Mouse (Mus musculus) left cerebral cortex, adult 18-20 months (tissue): Measurements from ENCODE around the gene Tspan12. TPM values are rescaled to one million over a fixed set of nuclear protein-coding genes. Genes with fewer than 3 reads are reported as not detected.
"Not testable (repeated sequence)": the region's sequence is repeated elsewhere in the genome, so short reads cannot be mapped to it uniquely, and the experiment has no call there.

Experiments
- DNase-seq, 2 experiments: peaks; one replicate each; pipeline ENCODE4 v3.0.0; 2021 to 2022; ENCODE audit warnings: low spot score in 2 of 2, mixed read lengths in 1 of 2
- total RNA-seq, 2 experiments: library from RNA; stranded (reverse); gene quantifications; 2 replicates each; pipeline ENCODE4 v1.2.3; 2021

The Tspan12 gene
- total RNA-seq, 2 experiments from 2014 or later, result 21.1 to 22.0 TPM

- DNase-seq, result no peak
These were observed 22.4 kb downstream of the Tspan12 start for GRCm38 (mm10) chr6:21829930-21830329.

DNA sequence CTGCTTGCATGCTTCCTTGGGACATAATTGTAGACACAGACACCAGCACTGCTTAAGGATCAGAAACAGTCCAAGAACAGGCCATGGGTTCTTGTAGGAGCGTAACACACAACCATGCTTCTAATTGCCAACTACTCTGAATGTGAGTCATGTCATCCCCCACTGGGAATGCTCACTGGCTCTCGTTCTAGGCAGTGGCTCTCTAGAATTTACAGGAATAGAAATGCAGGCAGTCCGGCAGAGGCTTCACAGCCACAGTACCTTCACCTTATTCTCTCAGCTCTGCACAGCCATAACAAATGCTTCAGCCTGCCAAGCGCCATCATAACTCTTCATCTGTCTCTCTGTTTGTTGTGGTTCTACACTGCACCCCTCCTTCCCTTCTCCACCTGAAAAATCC is 23.9 kb downstream of the Tspan12 start:
- DNase-seq, result no peak

- DNase-seq, result no peak
These were observed 24.3 kb downstream of the Tspan12 start for GRCm38 (mm10) chr6:21828001-21828400.

DNA sequence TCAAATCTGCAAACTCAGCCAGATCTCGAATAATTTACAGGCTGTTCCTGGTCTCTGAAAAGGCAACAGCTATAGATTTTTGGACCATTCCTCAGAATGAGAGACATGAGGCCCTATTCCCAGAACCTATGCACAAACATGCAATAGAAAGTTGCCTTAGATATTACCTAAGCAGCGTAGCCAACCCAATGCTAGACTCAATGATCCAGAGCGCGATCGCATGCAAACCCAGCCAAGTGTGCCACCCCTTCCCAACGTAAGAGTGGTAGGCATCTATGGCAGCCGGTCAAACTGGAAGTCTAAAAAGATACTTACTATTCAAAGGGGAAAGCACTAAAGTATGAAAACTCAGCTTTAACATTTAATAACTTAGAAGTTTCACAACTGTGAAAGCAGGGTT is 28.6 kb downstream of the Tspan12 start:
- no peak for DNase-seq

GRCm38 (mm10) chr6:21823281-21823680 is 29.0 kb downstream of the Tspan12 start:
- DNase-seq, result no peak

- DNase-seq, result no peak
These were observed 29.6 kb downstream of the Tspan12 start for GRCm38 (mm10) chr6:21822721-21823134.

- no peak for DNase-seq
These were observed 34.1 kb downstream of the Tspan12 start for GRCm38 (mm10) chr6:21818107-21818807.

DNA sequence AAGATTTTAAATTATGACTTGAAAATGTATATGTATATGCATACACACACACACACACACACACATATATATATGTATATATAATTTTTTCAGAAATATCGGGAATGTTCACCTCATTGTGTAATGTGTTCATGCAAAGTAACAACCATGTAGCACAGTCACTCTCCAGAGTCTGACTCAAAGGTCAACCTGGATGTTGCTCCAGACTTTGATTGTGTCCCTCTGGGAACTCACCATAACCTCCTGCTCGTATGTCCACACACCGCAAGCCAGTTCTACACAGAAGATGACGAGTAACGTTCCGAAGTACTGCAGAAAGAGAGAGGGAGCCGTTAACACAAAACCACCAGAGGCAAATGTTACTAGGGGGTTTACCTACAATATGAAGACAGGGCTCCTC is 46.3 kb downstream of the Tspan12 start:
- no peak for DNase-seq

DNA sequence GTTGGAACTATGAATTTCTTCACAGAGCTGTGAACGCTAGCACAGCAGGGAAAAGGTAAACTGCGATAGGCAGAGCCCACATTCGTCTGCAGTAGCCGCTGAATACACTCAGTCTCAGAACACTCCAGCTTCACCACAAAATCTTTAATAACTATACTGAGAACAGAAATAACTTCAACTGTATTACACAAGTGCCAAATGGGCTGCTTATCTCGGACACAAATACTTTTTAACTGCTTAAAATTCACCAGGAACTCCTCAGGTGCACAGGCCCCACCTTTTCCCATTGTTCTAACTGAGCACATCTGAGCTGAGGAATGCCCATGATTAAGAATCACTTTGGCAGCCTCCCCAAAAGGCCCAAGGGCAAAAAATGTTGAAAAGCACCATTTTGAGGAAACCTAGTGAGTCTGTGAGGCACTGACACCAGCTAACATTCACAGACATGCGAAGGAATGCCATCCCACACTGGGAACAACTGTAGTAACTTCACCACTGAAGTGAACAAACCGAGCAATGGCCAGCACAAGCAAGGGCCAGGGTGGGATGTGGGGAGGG is 47.2 kb downstream of the Tspan12 start:
- DNase-seq, result no peak

GRCm38 (mm10) chr6:21803483-21804340 is 48.6 kb downstream of the Tspan12 start:
- DNase-seq, result no peak

GRCm38 (mm10) chr6:21798581-21798980 is 53.7 kb downstream of the Tspan12 start:
- DNase-seq, result no peak

GRCm38 (mm10) chr6:21797087-21797486 is 55.2 kb downstream of the Tspan12 start:
- no peak for DNase-seq

DNA sequence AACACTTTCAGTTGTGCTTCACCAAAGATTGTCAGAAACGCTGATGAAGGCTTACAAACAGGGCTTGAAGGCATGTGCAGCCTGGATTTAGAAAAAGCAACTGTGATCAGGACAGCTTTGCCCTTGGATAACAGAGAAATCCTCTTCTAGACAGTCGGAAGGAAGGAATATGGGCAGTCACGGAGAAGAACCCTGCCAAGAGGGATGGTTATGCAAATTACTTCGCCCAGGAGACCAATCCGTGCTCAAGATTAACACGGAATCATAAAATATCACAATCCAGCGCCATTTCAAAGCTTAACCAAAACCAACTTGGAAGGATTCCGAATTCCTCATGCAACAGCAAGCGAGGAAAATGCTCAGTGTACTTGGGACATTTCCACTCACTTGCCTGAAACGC is 55.9 kb downstream of the Tspan12 start:
- DNase-seq, result no peak

DNA sequence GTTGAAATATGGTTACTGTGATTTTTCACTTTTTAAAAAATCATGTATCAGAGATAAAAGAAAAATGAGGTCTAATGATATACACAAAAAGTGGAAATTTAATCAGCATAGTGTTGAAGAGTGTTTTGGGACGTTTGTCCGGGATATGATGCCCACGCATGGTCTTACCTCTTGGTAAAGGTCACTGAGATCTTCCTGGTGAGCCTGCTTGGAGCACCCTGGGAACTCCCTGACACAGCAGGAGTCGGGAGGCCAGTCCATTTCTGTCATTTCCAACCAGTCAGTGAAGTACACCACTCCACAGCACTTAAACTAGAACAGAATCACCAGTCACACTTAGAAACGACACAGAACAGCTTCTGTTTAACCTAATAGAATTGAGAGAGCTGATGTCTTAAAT is 56.9 kb downstream of the Tspan12 start:
- DNase-seq, result no peak

DNA sequence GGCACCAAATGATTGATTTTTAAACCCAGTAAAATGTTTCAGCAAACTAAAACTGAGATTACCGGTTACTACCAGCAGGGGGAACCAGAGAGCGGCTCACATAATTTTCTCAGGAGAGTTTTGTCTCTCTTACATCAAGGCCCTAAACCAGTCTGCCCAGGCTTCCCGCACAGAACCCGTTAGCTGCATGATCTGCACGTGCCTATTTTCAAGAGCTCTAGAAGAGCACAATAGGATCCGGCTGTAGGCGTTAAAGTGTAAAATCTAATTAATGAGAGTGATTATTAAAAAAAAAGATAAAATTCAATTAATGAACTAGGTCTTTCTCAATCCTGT is 57.3 kb downstream of the Tspan12 start:
- peak; percentile 60 to 70 for DNase-seq

DNA sequence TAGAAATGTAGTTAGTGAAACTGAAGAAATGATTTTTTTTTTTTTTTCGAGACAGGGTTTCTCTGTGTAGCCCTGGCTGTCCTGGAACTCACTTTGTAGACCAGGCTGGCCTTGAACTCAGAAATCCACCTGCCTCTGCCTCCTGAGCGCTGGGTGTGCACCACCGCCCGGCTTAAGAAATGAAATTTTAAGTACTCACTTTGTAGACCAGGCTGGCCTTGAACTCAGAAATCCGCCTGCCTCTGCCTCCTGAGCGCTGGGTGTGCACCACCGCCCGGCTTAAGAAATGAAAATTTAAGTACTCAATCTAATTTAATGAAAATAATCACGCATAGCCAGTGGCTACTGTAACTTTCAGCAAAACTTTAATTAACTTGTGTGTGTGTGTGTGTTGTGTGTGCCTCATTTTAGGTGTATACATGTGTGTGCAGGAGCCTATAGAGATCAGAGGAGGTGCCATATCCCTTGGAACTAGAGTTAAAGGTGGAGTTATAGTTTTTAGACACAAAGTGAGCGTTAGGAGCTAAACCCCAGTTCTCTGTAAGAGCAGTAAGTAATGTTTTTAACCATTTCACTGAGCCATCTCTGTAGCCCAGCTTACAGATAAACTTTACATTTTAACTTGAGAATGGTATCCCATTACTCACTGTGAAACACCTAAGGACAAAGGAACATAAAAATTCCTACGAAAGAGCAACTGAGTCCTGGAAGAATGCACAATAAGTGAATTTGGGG is 57.8 kb downstream of the Tspan12 start:
- no peak for DNase-seq

DNA sequence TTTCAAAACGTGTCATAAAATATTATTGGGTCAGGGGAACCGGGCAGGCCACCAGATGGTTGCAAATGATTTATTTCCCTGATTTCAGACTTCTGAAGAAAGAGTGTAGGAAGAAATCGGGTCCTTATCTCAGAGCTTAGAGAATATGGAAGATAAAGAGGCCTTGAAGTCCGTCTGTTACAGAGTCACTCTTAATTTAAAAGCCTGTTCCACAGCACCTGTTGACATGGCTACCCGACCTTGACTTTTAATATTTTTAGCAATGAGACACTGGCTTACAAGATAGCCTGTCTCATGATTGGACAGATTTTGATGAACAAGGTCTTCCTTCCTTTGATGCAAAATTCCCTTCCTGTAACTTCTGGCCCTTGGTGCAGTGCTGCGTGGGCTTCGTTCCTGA is 61.0 kb downstream of the Tspan12 start:
- no peak for DNase-seq

DNA sequence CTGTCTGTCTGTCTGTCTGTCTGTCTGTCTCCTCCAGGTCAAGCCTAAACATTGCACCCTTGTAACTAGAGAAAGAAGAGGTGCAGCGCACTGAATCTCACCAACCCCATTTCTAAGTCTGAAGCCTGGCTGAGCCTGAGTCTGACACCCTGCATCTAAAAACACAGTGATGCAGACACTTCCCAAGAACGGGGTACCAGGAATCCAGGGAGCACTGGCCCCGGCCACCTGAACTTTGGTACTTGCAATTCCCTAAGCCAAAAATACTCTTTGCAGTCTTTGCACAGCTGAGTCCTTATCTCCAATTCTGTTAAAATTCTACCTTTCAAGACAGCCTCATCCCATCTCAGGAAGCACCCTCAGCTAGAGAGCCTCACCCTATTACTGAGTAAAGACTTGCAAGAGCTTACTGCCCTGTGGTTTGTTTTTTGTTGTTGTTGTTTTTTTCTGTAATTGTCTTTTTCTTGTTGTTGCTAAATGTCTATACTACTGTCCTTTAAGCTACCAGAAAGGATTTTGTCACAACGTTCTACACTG is 61.7 kb downstream of the Tspan12 start:
- DNase-seq, result no peak

DNA sequence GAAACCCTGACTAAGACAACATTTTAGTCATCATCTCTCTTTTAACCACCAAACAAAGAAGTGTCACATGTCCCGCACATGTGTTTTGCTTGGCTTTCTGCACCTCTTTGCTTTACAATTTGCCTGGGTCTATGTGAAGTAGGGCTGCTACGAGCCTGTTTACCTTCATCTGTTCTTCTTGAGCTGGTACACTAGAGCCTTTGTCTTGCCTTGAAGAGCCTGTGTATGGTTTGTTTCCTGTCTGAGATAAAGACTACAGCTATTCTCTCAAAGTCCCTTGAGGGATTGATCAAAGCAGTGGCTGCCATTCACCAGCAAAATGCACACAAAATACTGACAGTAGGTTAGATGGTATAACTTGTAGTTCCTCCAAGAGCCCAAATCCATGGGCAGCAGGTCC is 62.3 kb downstream of the Tspan12 start:
- no peak for DNase-seq

DNA sequence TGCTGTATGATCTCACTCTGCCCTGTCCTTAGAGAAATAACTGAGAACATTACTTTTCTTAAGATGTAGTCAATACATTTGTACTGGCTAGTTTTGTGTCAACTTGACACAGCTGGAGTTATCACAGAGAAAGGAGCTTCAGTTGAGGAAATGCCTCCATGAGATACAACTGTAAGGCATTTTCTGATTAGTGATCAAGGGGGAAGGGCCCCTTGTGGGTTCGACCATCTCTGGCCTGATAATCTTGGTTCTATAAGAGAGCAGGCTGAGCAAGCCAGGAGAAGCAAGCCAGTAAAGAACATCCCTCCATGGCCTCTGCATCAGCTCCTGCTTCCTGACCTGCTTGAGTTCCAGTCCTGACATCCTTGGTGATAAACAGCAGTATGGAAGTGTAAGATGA is 62.7 kb downstream of the Tspan12 start:
- not testable (repeated sequence) for DNase-seq

DNA sequence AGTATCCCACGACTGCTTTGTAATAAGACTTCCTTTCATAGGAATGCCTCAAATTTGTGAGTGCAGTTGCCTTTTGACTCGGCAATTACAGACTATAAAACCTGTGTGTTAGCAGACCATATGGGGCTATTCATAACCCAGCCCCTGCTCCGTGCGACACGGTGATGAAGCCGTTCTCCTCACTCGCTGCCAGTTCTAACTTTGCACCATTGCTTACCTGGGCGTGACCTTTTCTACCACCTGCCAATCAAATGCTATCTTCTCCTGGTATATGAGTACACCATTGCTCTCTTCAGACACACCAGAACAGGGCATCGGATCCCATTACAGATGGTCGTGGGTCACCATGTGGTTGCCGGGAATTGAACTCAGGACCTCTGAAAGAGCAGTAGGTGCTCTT is 64.6 kb downstream of the Tspan12 start:
- no peak for DNase-seq
